Mouse (Mus musculus) kidney, postnatal 36 days (tissue): Measurements from ENCODE around the gene Cst9.

Experiments used
- DNase-seq, 2 experiments: peaks; one replicate each; pipeline ENCODE4 v3.0.0; 2021 to 2022; ENCODE audit warnings: mixed read lengths in 2 of 2

The Cst9 gene

DNA sequence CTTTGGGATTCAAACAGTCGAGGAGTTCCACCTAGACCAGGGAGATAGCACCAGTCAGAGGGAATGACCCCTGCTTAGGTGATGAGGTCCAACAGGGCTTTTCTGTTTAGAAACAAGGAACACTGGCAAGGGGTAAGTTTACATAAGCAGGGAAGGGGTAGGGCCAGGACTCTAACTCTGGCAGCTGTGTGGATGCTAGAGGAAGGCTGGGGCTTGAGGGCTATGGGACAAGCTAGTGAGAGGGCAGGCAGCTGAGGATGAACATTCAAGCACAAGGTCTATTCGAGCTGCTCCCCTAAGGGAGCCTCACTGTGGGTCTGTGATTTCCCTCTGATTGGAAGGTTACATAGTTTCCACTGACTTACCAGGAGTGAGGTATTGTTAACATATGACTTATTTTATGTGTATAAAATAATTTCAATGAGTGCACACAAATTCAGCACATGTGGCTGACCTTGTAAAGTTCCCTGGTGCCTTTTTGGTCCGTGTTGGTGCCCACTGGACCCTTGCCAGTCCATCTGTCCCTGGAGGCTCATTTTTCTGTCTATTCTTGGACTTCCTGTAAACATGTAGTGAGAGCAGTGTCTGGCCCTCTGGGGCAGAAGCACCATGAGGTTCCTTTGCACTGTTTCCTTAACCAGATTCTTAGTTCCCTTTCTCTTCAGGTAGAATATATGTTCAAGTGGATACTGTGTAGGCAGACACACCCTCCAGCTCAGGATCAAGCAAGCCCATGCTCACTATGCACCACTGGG is 42.2 kb downstream of the Cst9 start:
- peak; percentile 54 to 75 for DNase-seq

DNA sequence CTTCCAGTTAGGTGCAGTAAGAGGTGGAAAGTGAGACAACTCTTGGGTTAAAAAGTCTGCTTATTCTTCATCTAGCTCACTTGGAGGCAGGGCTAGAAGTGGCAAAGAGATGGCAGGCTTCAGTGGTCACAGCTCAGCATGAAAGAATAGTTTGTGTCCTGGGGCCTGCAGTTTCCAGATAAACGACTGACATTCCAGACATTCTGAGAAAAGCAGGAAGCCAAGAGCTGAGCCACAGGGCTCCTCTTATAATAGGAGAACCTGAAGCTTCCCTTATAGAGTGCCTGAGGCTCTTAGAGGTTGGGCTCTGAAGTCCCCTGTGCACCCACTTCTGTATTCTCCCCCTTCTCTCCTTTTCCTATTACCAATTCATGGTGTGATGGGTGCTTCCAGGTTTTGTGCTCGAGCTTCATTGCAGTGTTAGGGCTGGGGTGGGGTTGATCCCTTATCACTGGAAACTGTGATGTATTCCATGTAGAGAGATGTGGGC is 43.7 kb downstream of the Cst9 start:
- DNase-seq: no peak

DNA sequence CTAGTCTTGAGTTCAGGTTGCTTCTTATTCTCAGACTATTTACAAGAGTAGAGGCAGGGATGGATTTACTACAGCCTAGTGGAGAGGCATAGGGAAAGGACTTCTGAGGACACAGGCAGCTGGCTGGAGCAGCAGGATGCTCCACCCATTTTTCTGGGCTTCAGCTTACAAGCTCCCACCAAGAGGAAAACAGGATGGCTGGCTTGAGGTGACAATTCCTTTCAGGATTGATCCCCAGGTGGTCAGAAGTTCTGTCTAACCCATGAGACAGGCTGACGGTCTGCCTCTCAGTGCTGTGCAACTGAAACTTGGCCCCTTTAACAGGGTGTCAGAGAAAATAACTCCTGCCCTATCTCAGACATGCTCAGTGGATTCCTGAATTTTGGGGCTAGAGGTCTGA is 44.3 kb downstream of the Cst9 start:
- DNase-seq: peak; percentile 48 to 54

- no peak for DNase-seq
These were observed 49.8 kb downstream of the Cst9 start for GRCm38 (mm10) chr2:148884738-148885137.
